Mouse (Mus musculus) mesoderm, embryonic 11.5 days (tissue): ENCODE measurements at regions not wholly inside any gene's neighbourhood (a gene's known extent, or its start where the extent isn't known, plus 50 kb on each side); places are given as distances from the start of the nearest gene placed in this dataset.
A peak's percentile ranks its signal among the peaks of the same experiment; 100 is the strongest.
"Not testable (repeated sequence)": the region's sequence is repeated elsewhere in the genome, so short reads cannot be mapped to it uniquely, and the experiment has no call there.

Source experiments
- DNase-seq: peaks from one replicate; pipeline ENCODE4 v3.0.0-alpha.2; 2012; ENCODE audit warnings: low read depth, low spot score

DNA sequence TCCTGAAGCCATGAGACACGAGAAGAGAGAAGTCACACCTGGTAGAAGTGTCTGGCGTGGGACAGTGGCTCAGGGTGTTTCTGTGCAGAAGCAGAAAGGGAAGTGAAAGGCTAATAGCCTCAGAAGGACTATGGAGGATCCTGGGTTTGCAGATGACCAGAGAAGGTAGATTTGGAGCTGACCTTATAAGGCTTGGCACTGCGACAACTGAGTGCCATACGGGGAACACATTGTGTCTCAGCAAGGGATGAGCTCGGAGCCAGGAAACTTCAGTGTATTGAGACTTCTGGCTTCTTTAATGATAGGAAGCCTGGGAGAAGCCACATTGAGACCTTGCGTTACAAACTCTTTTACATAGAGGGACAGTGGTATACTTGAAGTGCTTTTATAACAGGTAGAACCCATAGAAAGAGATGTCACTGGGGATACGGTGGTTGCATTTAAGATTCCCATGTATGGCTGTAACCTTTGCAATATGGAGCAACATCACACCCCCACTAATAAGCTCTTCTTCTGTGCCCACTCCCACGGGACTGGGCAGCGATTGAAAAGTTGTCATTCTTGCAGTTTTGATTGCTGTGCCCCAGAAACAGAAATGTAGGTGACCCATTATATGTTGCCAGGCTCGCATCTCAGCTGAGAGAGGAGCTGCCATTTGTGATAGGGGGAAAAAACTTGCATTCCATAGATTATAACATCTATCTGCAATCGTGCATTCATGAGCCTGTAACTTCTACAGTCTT lies 61.8 kb upstream of the Dync1i1 start:
- no peak for DNase-seq

DNA sequence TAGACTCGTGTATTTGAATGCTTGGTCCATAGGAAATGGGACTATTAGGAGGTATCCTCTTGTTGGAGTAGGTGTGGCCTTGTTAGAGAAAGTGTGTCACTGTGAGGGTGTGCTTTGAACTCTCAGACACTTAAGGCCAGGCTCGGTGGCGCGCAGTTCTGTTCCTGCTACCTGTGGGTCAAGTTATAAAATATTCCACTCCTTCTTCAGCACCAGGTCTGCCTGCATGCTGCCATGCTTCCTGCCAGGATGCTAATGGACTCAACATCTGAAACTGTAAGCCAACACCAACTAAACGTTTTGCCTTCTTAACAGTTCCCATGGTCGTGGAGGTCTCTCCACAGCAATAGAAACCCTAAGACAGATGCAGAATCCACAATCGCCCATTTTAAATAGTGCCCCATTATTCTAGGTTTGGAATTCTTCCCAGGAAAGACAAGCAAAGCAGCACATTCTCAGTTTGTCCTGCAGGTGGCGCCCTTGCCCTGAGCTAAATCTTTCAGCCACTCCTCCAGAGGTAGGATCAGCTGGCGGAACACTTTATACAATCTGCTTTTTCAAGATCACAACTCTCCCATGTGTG lies 80.2 kb upstream of the Dync1i1 start:
- peak; percentile 85 for DNase-seq

DNA sequence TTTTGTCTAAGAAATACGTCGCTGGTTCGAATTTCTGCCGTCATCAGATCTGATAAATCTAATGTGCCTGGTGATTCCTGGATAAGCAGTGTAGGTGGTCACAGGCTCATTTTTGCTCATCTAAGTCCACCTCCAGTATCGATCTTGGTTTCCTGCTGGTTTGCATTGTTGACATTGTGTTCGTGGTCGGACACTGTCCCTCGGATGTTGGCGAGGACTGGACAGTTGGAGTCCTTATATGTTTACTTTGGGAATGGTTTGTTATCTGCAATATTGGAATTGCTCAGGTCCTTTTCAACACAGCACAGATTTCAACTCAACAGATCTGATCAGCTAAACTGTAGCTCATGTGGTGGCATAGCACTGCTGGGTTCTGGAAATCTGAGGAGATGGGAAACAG lies 91.2 kb upstream of the Dync1i1 start:
- DNase-seq, result no peak

DNA sequence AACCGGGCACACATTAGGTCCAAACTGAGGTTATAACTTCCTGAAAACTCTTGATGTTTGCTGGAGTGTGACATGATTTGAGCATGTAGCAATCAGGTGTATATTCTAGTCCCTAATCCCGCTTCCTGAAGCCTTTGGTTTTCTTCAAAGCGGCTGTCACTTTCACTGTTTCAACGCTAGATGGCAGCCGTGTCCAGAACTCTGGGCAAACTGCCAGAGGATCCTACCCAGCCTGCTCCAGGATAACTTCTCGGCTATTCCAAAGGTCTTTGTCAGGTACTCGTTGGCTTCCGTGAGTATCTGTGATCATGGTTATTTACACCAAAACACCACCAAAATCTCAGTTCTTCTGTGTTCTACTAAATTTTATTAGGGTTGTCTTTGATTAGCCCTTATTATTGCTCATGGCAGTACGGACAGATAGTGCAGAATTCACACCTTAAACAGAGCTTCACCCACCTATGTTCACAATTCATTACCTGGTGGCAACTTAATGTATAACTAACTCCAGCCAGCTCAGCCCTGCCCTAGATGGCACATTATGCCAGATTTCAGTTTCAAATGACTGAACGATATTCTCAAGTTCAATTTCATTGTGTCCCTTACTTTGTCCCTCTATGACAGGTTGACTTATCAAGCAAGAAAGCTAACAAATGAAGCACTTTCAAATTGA lies 92.3 kb upstream of the Dync1i1 start:
- DNase-seq, result peak; percentile 72

DNA sequence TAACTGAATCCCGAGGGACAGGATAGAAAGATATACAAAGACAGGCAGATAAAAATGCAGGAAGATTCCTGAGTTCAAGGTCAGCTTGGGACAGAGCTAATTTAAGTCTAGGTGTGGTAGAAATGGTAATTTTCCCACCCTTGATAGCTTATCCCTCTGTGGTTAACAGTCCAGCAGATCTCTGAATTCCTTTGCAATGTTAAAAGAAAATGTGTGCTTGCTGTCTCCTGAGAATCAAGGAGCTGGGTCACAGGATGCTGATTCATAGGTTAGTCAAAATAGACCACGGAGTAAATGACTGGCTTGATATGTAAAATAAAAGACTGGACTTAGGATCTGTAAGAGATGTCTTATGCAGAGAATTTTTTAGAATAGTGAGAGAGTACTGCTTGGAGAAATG lies 101.4 kb upstream of the Dync1i1 start:
- DNase-seq, result no peak

DNA sequence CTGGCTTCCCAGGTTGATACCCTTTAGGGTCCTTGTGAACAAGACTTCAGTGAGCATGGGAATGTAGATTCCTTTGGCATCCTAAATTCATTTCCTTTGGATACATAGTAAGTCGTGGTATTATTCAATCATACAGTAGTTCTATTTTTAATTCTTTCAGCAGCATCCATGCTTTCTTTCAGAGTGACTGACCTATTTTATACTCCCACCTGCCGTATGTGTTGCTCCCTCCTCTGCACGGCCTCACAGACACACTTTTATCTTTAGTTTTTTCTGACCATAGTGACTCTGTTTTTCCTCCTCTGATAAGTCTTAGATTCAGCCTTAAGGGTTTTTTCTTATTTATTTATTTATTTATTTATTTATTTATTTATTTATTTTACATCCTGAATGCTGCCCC lies 103.9 kb upstream of the Dync1i1 start:
- DNase-seq, result no peak

DNA sequence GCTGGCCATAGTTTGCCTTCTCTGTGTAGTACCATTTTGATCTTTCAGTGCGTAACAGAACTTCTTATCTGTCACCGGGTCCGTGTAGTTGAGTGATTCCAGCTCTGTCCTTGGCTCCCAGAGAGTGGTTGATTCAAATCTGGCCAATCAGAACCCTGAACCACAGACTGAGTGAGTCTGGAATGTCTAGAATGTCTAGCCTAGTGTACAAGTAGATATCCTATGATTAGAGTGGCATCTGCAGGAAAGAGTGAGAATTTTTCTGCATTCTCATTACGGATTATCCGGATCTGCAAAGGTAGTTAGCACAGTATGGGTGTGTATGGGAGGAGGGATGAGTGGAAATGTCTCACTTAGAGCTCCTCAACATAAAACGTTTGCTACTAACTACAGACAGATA lies 97.9 kb upstream of the Pdk4 start:
- no peak for DNase-seq

DNA sequence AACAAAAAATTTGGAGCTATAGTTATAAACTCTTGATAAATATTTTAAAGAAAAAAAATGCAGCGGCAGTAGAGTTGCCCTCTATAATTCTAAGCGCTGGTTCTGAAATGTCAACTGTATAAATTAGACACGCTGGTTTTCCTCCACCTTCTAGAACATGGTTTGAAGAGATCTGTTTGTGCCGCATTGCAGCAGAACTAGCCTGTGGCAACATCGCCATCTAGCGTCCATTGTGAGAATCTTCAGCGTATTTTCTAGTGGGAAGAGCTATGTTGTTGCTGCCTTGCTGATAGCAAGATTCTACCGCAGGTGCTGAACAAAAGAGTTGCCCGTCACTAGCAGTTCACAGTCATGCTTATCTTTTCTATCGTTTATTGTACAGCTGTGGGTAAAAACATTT lies 93.5 kb upstream of the Pdk4 start:
- DNase-seq, result peak; percentile 88

DNA sequence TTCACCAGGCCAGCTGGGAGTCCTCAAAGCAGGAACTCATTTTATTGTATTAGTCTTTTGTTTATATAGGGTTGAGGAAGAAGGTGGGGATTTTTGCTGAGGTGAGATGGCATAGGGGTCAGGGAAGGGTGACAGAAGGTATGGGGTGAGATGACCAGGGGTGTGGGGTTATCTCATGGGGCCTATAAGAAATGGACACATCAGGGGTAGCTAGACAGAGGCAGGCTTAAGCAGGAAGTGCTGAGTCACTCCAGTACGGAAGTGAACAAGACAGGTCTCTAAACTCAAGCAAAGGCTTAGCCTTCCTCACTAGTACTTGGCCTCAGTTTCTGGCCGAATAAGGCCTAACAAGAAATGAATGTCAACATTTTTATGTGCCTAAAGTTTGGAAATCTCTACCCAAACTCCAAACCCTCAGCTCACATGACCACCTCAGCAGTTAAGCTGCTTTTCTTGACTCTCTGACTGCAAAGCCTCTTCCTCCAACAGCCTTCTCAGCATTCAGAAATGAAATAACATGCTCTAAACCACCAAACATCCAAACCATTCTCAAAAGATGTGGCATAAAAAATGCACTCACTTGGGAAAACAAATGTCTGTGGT lies 86.9 kb upstream of the Pdk4 start:
- no peak for DNase-seq

DNA sequence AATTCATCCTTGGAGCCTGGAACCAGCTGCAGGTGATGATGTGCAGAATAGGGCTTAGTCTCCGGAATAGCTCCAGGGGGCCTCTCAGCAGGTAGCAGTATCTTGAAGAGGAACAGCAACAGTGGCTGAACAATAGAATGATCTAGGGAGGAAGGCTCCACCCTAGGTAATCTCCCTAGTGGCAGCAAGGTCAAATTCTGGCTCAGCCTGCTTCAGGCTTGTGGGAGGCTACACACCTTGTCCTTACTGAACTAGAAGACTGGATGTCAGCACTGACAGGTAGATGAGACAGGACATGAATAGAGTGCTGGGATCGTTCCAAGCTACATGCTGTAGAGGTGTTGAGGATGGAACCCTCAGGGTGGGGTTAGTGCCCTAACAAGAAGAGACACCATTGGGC lies 80.8 kb upstream of the Pdk4 start:
- not testable (repeated sequence) for DNase-seq

DNA sequence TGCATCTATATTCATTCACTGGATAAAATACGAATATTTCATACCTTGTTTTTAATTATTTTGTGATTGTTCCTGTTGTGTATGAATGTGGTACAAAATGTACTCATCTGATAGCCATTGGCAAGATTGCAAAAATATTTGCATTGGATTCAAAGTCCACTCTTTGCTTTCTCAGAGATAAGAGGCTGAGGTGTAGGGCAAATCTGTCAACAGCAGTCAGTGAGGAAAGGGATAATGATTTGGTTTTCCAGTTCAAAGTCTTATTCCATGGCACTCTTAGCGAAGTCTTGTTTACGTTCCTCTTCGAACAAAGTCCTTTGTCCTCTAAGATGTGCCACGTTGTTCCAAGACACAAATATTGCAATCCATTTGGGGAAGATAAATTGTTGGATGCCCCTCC lies 70.5 kb upstream of the Pdk4 start:
- no peak for DNase-seq

DNA sequence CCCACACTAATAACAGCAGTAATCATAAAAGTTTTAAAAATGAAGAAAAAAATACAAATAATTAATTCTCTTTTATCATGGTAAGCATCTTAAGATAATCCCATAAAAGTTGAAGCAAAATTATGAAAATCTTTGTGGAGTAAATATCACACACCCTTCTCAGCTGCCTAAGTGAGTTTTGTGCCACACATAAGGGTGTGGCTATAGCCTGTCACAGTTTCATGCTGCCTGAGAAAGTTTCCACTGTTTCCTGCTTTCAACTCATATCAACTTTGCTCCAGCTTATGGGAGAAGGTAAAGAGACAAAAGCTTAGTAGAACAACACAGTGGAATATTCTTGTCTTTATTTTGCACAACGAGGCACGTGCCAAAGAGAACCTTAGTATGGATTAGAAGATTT lies 68.9 kb upstream of the Pdk4 start:
- DNase-seq, result no peak

DNA sequence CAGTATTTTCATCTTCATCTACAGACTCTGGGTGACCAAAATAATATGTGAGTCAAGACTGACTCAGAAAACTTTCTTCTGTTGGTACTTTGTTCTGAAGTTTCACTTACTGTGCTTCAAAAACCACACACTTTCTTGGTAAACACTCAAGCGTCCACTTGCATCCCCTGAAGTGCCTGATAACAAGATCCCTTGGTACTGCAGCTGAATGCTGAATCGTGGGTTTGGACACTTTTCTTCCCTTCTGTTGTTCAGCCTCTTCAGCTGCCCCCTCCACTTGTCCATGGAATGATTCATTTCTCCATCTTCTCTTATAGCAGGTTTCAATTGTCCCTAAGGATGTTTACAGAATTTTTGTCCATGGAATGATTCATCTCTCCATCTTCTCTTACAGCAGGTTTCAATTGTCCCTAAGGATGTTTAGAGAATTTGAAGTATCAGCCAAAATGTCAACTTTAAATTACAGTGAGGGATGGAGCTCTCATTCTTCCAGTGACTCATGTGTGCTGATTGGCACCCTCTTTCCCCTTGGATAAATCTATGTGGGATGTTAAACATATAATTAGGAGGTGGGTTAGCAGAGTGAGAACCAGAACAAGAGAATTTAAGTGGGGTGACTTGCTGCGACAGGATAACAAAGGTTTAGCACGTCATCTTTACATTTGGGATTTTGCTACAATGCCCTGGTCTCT lies 57.7 kb upstream of the Pdk4 start:
- no peak for DNase-seq

DNA sequence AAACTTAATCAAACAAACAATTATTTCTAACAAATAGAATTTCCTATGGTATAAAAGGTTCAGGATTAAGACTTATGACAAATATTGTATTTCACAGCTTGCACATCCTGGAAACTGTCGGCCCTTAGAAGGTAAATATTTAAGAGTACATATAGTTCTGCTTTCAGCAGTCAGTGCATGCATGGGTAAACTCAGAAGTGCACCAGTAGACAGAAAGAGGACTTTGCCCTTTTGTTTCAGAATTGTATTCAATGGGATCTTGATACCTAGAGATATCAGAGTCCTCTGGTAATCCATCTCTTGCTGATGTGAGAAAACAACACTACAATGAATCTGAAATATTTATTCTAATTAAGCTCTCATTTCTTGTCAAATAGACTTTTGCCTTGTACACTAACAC lies 54.0 kb upstream of the Pdk4 start:
- no peak for DNase-seq
